Mouse (Mus musculus) liver, embryonic 15.5 days (tissue): ENCODE data around the gene Susd4. TPM values are rescaled to one million over a fixed set of nuclear protein-coding genes. Genes with fewer than 3 reads are reported as not detected.
A peak's percentile ranks its signal among the peaks of the same experiment; 100 is the strongest.

Experiments
- ATAC-seq: fragments of 200-750 bp; cut with Nextera tagmentation; 2 replicates; pipeline ENCODE4 v1.8.0; 2017; ENCODE audit warnings: moderate number of reproducible peaks, mild to moderate bottlenecking, moderate library complexity; ENCODE audit not compliant: insufficient read depth
- H3K27ac ChIP-seq: fragments of 300-500 bp; sonication (generic); replicated peaks from 2 replicates; pipeline ENCODE4 v1.5.1; 2015; ENCODE audit warnings: mild to moderate bottlenecking, inconsistent platforms
- H3K27me3 ChIP-seq: fragments of 300-500 bp; sonication (generic); 2 replicates; pipeline ENCODE4 v1.6.1; 2015; ENCODE audit warnings: mild to moderate bottlenecking, inconsistent platforms
- H3K36me3 ChIP-seq: fragments of 300-500 bp; sonication (generic); replicated peaks from 2 replicates; pipeline ENCODE4 v1.6.1; 2015; ENCODE audit warnings: moderate library complexity, mild to moderate bottlenecking, inconsistent platforms
- H3K4me1 ChIP-seq: fragments of 300-500 bp; sonication (generic); replicated peaks from 2 replicates; pipeline ENCODE4 v1.6.1; 2015; ENCODE audit warnings: inconsistent platforms
- H3K4me2 ChIP-seq: fragments of 300-500 bp; sonication (generic); 2 replicates; pipeline ENCODE4 v1.6.1; 2015; ENCODE audit warnings: moderate library complexity, mild to moderate bottlenecking, inconsistent platforms
- H3K4me3 ChIP-seq: fragments of 300-500 bp; sonication (generic); replicated peaks from 2 replicates; pipeline ENCODE4 v1.5.1; 2015; ENCODE audit warnings: mild to moderate bottlenecking, inconsistent platforms
- H3K9ac ChIP-seq: fragments of 300-500 bp; sonication (generic); 2 replicates; pipeline ENCODE4 v1.6.1; 2015; ENCODE audit warnings: moderate library complexity, mild to moderate bottlenecking, inconsistent platforms
- H3K9me3 ChIP-seq: fragments of 300-500 bp; sonication (generic); replicated peaks from 2 replicates; pipeline ENCODE4 v1.6.1; 2016; ENCODE audit warnings: inconsistent platforms
- WGBS: fragments of 180-500 bp; shearing (Covaris S2); methylation state at CpG from one replicate; pipeline ENCODE4 v1.1.7; 2015; ENCODE audit warnings: mixed read lengths; ENCODE audit not compliant: insufficient replicate concordance; 5-methylcytosine and 5-hydroxymethylcytosine counted together
- polyA plus RNA-seq: library from polyadenylated mRNA; unstranded; fragments of >200 nt; fragmentation: Nextera tagmentation; extraction: Ambion mirVana; gene quantifications from 2 replicates; pipeline ENCODE4 v1.2.1, GENCODE M21; 2015

Gene Susd4
- polyA plus RNA-seq, 1 experiment from 2014 or later, result 1.1 TPM

DNA sequence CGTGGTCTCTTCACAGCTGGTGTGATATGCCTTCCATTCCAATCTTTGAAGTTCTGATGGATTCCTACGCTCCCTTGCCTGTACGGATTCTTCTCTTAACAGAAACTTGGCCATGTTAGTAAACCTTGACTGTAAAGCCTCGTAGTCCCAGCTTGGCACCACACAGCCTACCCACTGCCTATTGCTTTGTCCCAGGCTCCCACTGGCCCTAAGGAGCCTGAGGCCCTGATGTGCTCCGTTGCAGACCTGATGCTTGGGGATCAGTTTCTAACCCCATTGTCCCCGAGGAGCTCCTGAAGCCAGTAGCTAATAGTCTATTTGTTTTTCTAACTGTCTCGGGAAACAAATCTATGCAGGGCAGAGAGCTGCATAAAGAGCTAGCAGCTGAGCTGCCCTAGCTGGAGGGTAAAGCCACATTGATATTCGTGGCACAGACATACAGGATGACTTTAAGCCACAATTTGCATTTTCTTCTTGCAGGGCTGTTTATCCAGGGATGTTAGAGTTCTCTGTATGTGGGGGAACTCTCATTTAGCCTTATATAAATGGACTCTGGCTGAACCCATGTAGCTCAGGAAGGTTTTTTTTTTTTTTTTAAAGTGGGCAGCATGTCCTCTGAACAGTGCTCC, 155.2 kb downstream of the Susd4 start:
- no peak overlapping the region for H3K27ac ChIP-seq
- no peaks in the 10 kb centered on the region for H3K27me3 ChIP-seq
- H3K4me3 ChIP-seq, result no peak overlapping the region
- no peaks in the 10 kb centered on the region for H3K36me3 ChIP-seq
- 42% methylated on average over 8 of the region's 8 CpGs for WGBS
- H3K9me3 ChIP-seq, result no peaks in the 10 kb centered on the region
- H3K4me1 ChIP-seq, result no peaks in the 10 kb centered on the region
- H3K4me2 ChIP-seq, result no peak overlapping the region
- H3K9ac ChIP-seq, result no peak overlapping the region
- no peak for ATAC-seq

DNA sequence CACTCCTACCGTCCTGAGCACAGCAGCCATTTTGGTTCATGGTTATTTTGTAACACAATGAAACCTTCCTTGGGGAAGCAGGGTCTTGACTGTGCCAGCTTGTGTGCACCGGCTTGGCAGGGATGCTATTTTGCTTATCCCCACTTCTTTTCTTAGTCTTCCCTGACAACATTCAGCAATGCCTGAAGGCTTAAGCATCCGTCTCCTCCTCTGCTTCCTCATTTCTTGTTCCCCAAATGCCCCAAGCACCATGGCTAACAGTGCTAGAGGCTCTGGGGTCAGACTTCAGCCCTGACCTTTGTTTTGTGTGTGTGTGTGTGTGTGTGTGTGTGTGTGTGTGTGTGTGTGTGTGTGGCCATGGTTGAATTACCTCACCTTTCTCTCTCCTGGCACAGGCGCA, 159.2 kb downstream of the Susd4 start:
- no peak overlapping the region for H3K4me3 ChIP-seq
- no peak overlapping the region for H3K4me2 ChIP-seq
- 34% methylated on average over 4 of the region's 4 CpGs for WGBS
- no peaks in the 10 kb centered on the region for H3K36me3 ChIP-seq
- H3K9me3 ChIP-seq, result no peaks in the 10 kb centered on the region
- no peaks in the 10 kb centered on the region for H3K4me1 ChIP-seq
- ATAC-seq, result no peak
- H3K27ac ChIP-seq, result no peak overlapping the region
- H3K27me3 ChIP-seq, result no peaks in the 10 kb centered on the region
- no peak overlapping the region for H3K9ac ChIP-seq

DNA sequence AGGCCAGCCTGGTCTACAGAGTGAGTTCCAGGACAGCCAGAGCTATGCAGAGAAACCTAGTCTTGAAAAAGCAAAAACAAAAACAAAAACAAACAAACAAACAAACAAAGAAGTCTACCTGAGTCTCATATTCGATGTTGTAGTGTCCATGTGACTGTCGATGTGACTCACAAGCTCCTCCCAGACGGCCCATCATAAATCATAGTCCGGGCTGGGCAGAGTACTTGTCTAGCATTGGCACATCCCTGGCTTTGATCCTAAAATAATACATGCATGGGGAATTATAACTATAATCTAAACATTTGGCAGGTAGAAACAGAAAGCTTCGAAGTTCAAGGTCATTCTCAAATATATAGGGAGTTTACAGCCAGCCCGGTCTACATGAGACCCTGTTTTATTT, 162.8 kb downstream of the Susd4 start:
- Histone ChIP-seq H3K27me3 (no peaks in the 10 kb centered on the region; the same call in 1 of the 2 replicates), H3K36me3 (no peaks in the 10 kb centered on the region), H3K9me3 (no peaks in the 10 kb centered on the region), H3K4me1 (no peaks in the 10 kb centered on the region), H3K4me2 (no peak overlapping the region), H3K27ac (no peak overlapping the region), H3K4me3 (no peak overlapping the region), H3K9ac (no peak overlapping the region)
- WGBS, result 67% methylated on average over 6 of the region's 6 CpGs
- ATAC-seq, result no peak

DNA sequence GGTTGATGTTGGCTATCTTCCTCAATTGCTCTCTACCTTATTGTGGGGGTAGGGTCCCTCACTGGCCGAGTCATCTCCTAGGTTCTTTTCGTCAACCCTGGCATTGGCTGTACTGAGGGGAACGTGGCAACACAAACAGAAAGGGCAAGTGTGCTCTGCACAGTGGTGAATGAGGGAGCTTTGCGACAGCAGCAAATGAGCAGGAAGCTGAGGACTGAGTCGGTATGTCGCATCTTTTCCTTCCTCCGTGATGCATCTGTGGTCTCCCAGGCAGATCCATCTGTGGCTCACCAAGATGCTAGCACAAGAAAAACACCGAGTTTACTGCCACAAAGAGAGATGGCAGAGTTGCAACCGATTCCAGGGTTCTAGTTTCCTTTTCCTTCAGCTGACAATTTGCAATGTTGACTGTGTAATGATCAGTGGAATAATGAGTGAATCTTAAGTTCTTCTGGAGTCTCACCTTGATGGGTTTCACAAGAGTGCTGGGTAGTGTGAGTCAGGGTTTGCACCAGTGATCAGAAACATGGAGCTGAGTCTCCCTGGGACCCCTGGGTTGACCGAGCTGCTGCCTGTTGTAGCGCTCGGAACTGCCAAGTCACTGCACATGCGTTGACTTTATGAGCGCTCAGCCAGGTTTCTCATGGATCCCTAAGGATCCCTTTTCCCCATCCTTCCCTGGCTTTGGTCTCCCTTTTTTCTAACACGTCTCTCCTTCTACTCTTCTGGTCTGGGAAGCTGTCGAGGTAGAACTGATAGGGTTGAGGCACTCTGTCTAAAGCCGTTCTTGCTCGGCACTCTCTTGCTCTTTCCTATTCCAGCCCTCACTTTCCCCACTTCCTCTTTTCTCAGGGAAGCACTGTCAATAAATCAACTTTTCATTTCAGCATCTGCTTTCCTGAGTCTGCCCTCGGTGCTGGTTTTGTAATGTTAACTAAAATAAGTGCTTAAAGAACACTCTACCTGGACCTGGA, 164.5 kb downstream of the Susd4 start:
- Histone ChIP-seq H3K9ac (no peak overlapping the region), H3K4me1 (no peaks in the 10 kb centered on the region), H3K27me3 (no peaks in the 10 kb centered on the region; the same call in 1 of the 2 replicates), H3K9me3 (no peaks in the 10 kb centered on the region), H3K4me2 (peak overlapping the region; percentile 33), H3K36me3 (no peaks in the 10 kb centered on the region), H3K4me3 (no peak overlapping the region), H3K27ac (no peak overlapping the region)
- 19% methylated on average over 19 of the region's 19 CpGs for WGBS
- no peak for ATAC-seq

DNA sequence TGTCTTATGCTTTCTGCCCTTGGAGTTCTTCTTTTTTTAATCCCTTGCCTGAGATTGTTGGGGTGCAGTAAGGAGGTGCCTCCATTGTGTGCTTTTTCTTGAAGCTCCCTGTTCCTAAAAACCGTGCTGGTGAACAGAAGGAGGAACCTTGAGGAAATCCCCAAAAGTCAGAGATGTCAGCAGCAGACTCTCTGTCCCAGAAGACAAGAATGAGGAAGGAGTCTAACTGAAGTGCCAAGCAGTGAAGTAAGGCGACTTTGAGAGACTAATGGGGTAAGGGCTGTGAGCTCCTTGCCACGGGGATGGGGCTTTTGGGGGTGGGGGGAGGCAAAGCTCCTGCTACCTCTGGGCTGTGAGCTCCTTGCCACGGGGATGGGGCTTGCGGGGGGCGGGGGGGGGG, 171.8 kb downstream of the Susd4 start:
- Histone ChIP-seq H3K4me3 (no peak overlapping the region), H3K27me3 (no peaks in the 10 kb centered on the region), H3K9me3 (no peaks in the 10 kb centered on the region), H3K4me2 (no peak overlapping the region), H3K27ac (no peak overlapping the region), H3K4me1 (no peaks in the 10 kb centered on the region), H3K9ac (no peak overlapping the region), H3K36me3 (no peaks in the 10 kb centered on the region)
- ATAC-seq, result no peak
- WGBS, result 13% methylated on average over 5 of the region's 6 CpGs

DNA sequence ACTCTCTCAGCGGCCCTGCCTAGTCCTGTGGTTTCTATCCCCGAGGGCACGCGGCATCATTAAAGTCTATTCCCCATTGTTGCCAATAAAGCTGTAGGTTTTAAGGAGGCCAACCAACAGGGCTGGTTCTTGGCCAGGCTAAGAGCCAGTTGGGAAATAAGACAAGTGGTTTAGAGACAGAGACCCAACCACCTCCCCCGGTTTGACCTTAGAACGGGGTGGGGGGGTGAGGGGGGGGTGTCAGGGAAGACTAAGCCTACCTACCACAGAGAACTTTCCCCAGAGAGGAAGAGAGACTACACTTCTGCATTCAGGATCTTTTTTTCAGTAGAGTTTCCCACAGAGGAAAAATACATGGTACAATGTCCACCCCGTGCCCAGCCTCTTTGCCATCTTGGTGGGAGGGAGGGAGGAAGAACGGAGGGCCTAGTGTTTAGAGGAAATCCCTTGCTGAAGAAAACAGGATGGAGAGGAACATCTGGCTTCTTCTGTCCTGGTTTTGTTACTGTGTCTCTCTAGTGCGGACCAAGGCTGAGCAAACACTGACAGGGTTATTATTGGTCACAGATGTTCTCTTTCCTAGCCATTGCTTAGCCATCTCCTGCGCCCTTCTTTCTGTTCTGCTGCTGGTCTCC, 173.9 kb downstream of the Susd4 start:
- Histone ChIP-seq H3K9me3 (no peaks in the 10 kb centered on the region), H3K4me3 (no peak overlapping the region), H3K27me3 (no peaks in the 10 kb centered on the region), H3K4me2 (no peak overlapping the region), H3K9ac (no peak overlapping the region), H3K27ac (no peak overlapping the region), H3K4me1 (no peaks in the 10 kb centered on the region), H3K36me3 (no peaks in the 10 kb centered on the region)
- WGBS, result 50% methylated on average over 10 of the region's 10 CpGs
- no peak for ATAC-seq

DNA sequence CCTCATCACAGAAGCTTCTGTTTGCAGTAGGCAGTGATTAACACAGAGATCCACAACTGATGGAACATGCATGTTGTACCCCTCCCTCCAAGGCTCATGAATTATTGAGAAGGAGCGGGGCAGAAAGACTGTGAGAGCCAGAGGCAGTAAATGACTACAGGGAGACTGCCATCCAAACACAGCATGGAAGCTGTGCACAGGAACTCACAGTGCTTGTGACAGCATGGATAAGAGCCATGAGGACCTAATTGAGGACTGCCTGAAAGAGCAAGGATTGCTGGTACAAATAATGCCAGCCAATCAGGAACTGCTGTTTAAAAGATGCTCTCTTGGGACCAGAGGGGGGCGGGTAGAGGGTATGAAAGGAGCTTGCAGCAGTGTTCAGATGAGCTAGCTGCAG, 178.3 kb downstream of the Susd4 start:
- WGBS, result 63% methylated on average over 2 of the region's 2 CpGs
- Histone ChIP-seq H3K27ac (no peak overlapping the region), H3K9ac (no peak overlapping the region), H3K9me3 (no peaks in the 10 kb centered on the region), H3K4me1 (no peaks in the 10 kb centered on the region), H3K27me3 (no peaks in the 10 kb centered on the region), H3K36me3 (no peaks in the 10 kb centered on the region), H3K4me2 (no peak overlapping the region), H3K4me3 (no peak overlapping the region)
- no peak for ATAC-seq

DNA sequence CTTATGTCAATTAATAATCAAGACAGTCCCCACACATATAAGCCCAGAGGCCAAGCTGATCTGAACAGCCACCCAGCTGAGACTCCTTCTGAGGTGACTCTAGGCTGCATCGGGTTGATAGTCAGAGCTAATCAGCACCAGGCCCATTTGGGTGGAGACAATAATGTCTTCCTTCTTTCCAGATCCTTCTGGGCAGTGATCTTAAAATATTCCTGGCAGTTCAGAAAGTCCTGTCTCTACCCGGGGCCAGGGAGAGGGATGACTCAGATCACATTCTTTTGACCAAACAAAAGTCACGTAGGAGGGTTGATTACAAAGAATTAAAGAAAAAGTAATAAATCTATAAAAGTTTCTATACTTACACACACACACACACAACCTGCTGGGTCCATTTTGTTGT, 180.3 kb downstream of the Susd4 start:
- Histone ChIP-seq H3K27ac (no peak overlapping the region), H3K4me1 (no peaks in the 10 kb centered on the region), H3K9ac (no peak overlapping the region), H3K36me3 (no peaks in the 10 kb centered on the region), H3K9me3 (no peaks in the 10 kb centered on the region), H3K4me2 (no peak overlapping the region), H3K27me3 (no peaks in the 10 kb centered on the region), H3K4me3 (no peak overlapping the region)
- 58% methylated on average over 3 of the region's 3 CpGs for WGBS
- no peak for ATAC-seq

DNA sequence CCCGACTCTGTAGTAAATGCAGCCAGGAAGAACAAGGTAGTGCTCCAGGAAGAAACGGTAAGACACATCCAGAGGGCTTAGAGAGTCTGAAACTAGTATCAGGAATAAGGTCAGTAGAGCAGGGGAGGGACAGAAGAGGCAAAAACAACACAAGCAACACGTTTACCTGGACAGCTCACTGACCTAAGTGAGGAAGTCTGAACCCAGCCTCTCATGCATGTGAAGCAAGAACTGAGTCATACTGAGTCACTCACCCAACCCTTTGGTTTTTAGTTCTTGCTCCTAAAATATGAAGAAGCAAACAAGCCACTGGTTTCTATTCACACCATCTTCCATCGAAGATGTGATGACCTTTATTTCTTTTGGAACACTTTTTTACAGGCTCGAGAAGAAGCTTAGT, 181.0 kb downstream of the Susd4 start:
- no peaks in the 10 kb centered on the region for H3K36me3 ChIP-seq
- H3K4me1 ChIP-seq, result no peaks in the 10 kb centered on the region
- no peaks in the 10 kb centered on the region for H3K27me3 ChIP-seq
- H3K27ac ChIP-seq, result no peak overlapping the region
- H3K4me2 ChIP-seq, result no peak overlapping the region
- H3K9me3 ChIP-seq, result no peaks in the 10 kb centered on the region
- no peak overlapping the region for H3K4me3 ChIP-seq
- no peak for ATAC-seq
- no peak overlapping the region for H3K9ac ChIP-seq
- WGBS, result 46% methylated on average over 5 of the region's 5 CpGs

DNA sequence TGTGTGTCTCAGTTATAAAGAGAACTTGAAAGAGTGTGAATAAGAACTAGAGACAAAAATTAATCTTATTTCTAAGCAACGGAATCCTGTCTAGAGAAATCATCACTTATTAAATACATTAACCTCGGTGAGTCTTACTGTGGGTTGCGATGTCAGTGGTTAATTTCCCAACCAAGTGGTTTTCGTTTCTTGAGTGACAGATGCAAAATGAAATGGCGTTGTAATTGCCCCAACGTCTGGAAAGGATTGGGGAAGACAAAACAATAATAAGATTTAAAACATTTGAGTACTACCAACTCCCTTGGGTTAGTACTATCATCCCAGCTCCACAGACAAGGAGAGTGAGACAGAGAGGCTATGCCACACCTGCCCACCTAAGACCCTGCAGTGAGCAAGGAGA, 181.9 kb downstream of the Susd4 start:
- no peaks in the 10 kb centered on the region for H3K4me1 ChIP-seq
- ATAC-seq, result no peak
- H3K36me3 ChIP-seq, result no peaks in the 10 kb centered on the region
- no peak overlapping the region for H3K4me3 ChIP-seq
- 64% methylated on average over 6 of the region's 6 CpGs for WGBS
- no peak overlapping the region for H3K9ac ChIP-seq
- no peaks in the 10 kb centered on the region for H3K27me3 ChIP-seq
- no peak overlapping the region for H3K27ac ChIP-seq
- no peak overlapping the region for H3K4me2 ChIP-seq
- H3K9me3 ChIP-seq, result no peaks in the 10 kb centered on the region
